Mouse (Mus musculus): ENCODE measurements around the gene Nae1.

GRCm38 (mm10) chr8:104529671-104530070, 4.8 kb downstream of the Nae1 start:
- TF ChIP-seq CTCF (IDR thresholded peaks at IDR 0.05; ENCODE audit: control insufficient read depth, insufficient read depth, insufficient read length) (no peak), MAX (IDR thresholded peaks at IDR 0.05) (no peak), USF1 (IDR thresholded peaks at IDR 0.05; ENCODE audit: low read depth) (no peak), MYOD1 (IDR thresholded peaks at IDR 0.05; ENCODE audit: control insufficient read depth, insufficient read length, low read depth) (no peak), FOSL1 (IDR thresholded peaks at IDR 0.05; ENCODE audit: insufficient read depth, low read length, poor library complexity, severe bottlenecking) (no peak), MYOG (IDR thresholded peaks at IDR 0.05; ENCODE audit: control insufficient read depth, extremely low read depth, insufficient read length) (no peak)
